Mouse (Mus musculus): ENCODE measurements around the gene Tubb2b.

- no peak for TF ChIP-seq CTCF (IDR thresholded peaks at IDR 0.05; ENCODE audit: low read depth)
- TF ChIP-seq EP300 (optimal IDR thresholded peaks at IDR 0.05) = no peak
These were observed 19.4 kb upstream of the Tubb2b start for GRCm38 (mm10) chr13:34149463-34150176.

Data from stomach, postnatal 0 days (tissue).